Comparison of ENCODE assay signal across 8 mouse cellular contexts in the genomic region with DNA sequence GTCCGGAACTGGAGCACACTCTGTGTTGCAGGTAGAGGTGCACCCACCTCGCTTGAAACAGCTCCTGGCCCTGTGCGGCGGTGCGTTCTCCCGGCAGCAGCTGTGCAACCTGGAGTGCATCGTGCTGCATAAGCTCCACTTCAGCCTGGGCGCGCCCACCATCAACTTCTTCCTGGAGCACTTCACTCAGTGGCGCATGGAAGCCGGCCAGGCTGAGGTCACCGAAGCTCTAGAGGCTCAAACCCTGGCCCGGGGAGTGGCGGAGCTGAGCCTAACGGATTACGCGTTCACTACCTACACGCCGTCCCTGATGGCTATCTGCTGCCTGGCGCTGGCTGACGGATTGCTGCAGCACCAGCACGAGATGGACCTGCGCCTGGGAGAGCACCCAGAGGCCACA. TPM values are rescaled to one million over a fixed set of nuclear protein-coding genes. Genes with fewer than 3 reads are reported as not detected.
DNase-seq lines count a peak whose midpoint lies in the region; ATAC-seq lines count a peak whose summit lies in the region.

No protein-coding gene starts in this region.

- 0 out of 2 replicates have a peak overlapping the region, but pooled peaks have one; percentile 7 for H3K9ac ChIP-seq in lung, embryonic 15.5 days

- under 1% methylated on average over 23 of the region's 23 CpGs for WGBS in lung, embryonic 15.5 days

- H3K27me3 ChIP-seq in lung, embryonic 15.5 days, result peaks cover 86% of the 10 kb centered on the region

- H3K4me3 ChIP-seq in lung, embryonic 15.5 days, result peak overlapping the region; percentile 49

- peak; percentile 28 for DNase-seq in CD4-positive, CD25-positive, alpha-beta regulatory T cell, adult 2 months (ENCODE audit: low read depth, low spot score)
- peak; percentile 16 for DNase-seq in thymus, postnatal 14 days
- DNase-seq in thymus, postnatal 10 days (ENCODE audit: low spot score in 2 of 2), result no peak
- no peak for DNase-seq in spleen, postnatal 14 days (ENCODE audit: low spot score in 2 of 2)
- DNase-seq in adipocyte (ENCODE audit: low spot score), result no peak
- DNase-seq in thymus, postnatal 36 days, result no peak

- no peak for ATAC-seq in CD4-positive, CD25-positive, alpha-beta regulatory T cell, adult 4 months
- ATAC-seq in lung, embryonic 15.5 days (ENCODE audit: borderline replicate concordance, extremely low read depth, low FRiP score, low TSS enrichment), result no peak

- H3K4me2 ChIP-seq in lung, embryonic 15.5 days, result peak overlapping the region; percentile 98

- H3K9me3 ChIP-seq in lung, embryonic 15.5 days, result no peaks in the 10 kb centered on the region

- no peak overlapping the region for H3K27ac ChIP-seq in lung, embryonic 15.5 days

- no peaks in the 10 kb centered on the region for H3K36me3 ChIP-seq in lung, embryonic 15.5 days

- H3K4me1 ChIP-seq in lung, embryonic 15.5 days, result peaks cover 54% of the 10 kb centered on the region

RNA-seq across cellular contexts. Expression of gene Ccno, which starts 1.9 kb away (rescaled TPM):
- not detected for polyA plus RNA-seq in CD4-positive, CD25-positive, alpha-beta regulatory T cell, adult 4 months (2017; shearing (Covaris generic))
- 12.3 and 13.5 TPM in 2 replicates for polyA plus RNA-seq in lung, embryonic 15.5 days (2015; fragmentation: Nextera tagmentation; extraction: Ambion mirVana)

RNA-seq across cellular contexts. Expression of gene Mcidas, which starts 4.1 kb away (rescaled TPM):
- under 1 TPM in 1 of 2 experiments, not detected in 1; 0.13 TPM for polyA plus RNA-seq in CD4-positive, CD25-positive, alpha-beta regulatory T cell, adult 4 months (2017; shearing (Covaris generic))
- polyA plus RNA-seq in lung, embryonic 15.5 days (2015; fragmentation: Nextera tagmentation; extraction: Ambion mirVana), result 6.3 and 6.9 TPM in 2 replicates

RNA-seq across cellular contexts. Expression of gene Cdc20b, which starts 45.4 kb away (rescaled TPM):
- not detected for polyA plus RNA-seq in CD4-positive, CD25-positive, alpha-beta regulatory T cell, adult 4 months (2017; shearing (Covaris generic))
- polyA plus RNA-seq in lung, embryonic 15.5 days (2015; fragmentation: Nextera tagmentation; extraction: Ambion mirVana), result 2.1 and 2.8 TPM in 2 replicates

RNA-seq across cellular contexts. Expression of gene Gpx8, which starts 56.7 kb away (rescaled TPM):
- not detected for polyA plus RNA-seq in CD4-positive, CD25-positive, alpha-beta regulatory T cell, adult 4 months (2017; shearing (Covaris generic))
- polyA plus RNA-seq in lung, embryonic 15.5 days (2015; fragmentation: Nextera tagmentation; extraction: Ambion mirVana), result 175 TPM in 2 replicates

Comparison
In these comparisons a context has a peak if more than half of its experiments do, and no peak if none do; other contexts are left out.
1. DNase-seq: peak in CD4-positive, CD25-positive, alpha-beta regulatory T cell, adult 2 months (single experiment) and thymus, postnatal 14 days (single experiment); none in thymus, postnatal 10 days (0 of 2), spleen, postnatal 14 days (0 of 2), adipocyte (single experiment) and thymus, postnatal 36 days (0 of 2).
2. RNA of gene Ccno, which starts 1.9 kb away (polyA plus RNA-seq): 12.3 to 13.5 TPM in lung, embryonic 15.5 days; not detected in CD4-positive, CD25-positive, alpha-beta regulatory T cell, adult 4 months; every median in the first group is over 10 times any median in the second.